30 mouse cellular contexts compared by ENCODE assay signal in the genomic region with DNA sequence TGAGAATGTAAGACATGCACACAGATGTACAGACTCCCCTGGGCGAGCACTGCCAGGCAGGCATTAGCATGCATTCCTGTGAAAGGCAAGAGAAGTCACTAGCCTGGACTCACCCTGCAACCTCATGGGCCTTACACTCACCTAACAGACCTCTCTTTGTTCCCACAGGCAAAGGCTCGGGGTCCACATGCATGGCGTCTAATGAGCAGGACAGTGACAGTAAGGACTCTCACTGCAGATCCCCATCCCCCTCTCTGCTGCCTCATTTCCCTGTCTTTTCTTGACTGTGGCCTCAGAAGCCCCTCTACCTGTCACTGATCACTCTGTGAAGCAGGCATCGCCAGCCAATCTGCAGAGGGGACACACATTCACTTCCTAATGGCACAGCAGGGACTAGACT. TPM values are rescaled to one million over a fixed set of nuclear protein-coding genes. Genes with fewer than 3 reads are reported as not detected.
A peak's percentile ranks its signal among the peaks of the same experiment; 100 is the strongest.
DNase-seq lines count a peak whose midpoint lies in the region; ATAC-seq and TF ChIP-seq lines count a peak whose summit lies in the region.
"Had no signal": no experiment of that assay in that cellular context is flagged by ENCODE, and none has a peak within 500 bp of the region (broad histone marks: within the 10 kb centered on the region; RNA-seq: fewer than 3 reads in every experiment).

No protein-coding gene starts in this region.

- TF ChIP-seq CTCF in midbrain, postnatal 0 days (IDR thresholded peaks at IDR 0.05) = no peak

- no peaks in the 10 kb centered on the region for H3K27me3 ChIP-seq in hindbrain, embryonic 10.5 days (ENCODE audit: insufficient read depth, poor library complexity, severe bottlenecking)
- no peaks in the 10 kb centered on the region for H3K27me3 ChIP-seq in hindbrain, embryonic 14.5 days (ENCODE audit: control insufficient read depth, insufficient read depth, low read length)
- no peaks in the 10 kb centered on the region for H3K27me3 ChIP-seq in midbrain, embryonic 11.5 days (ENCODE audit: control insufficient read depth, insufficient read depth, low read length)
- H3K27me3 ChIP-seq in midbrain, postnatal 0 days (ENCODE audit: insufficient read depth, low read length) = no peaks in the 10 kb centered on the region
- no peaks in the 10 kb centered on the region for H3K27me3 ChIP-seq in embryonic facial prominence, embryonic 10.5 days (replicated peaks; ENCODE audit: low read depth, poor library complexity, severe bottlenecking)
- H3K27me3 ChIP-seq: CH12.LX; embryonic facial prominence, embryonic 13.5 days; embryonic facial prominence, embryonic 15.5 days; forebrain, embryonic 12.5 days; Patski had no signal

- no peak overlapping the region for H3K9ac ChIP-seq in hindbrain, embryonic 14.5 days
- H3K9ac ChIP-seq in midbrain, embryonic 11.5 days (ENCODE audit: low read length) = no peak overlapping the region
- no peak overlapping the region for H3K9ac ChIP-seq in midbrain, postnatal 0 days (replicated peaks; ENCODE audit: low read length, poor library complexity, severe bottlenecking)
- H3K9ac ChIP-seq: embryonic facial prominence, embryonic 13.5 days; embryonic facial prominence, embryonic 15.5 days; forebrain, embryonic 12.5 days had no signal

- no peaks in the 10 kb centered on the region for H3K36me3 ChIP-seq in hindbrain, embryonic 10.5 days
- no peaks in the 10 kb centered on the region for H3K36me3 ChIP-seq in hindbrain, embryonic 14.5 days (replicated peaks; ENCODE audit: control insufficient read depth, insufficient read depth)
- H3K36me3 ChIP-seq in midbrain, embryonic 11.5 days (ENCODE audit: control insufficient read depth, insufficient read depth, low read length) = no peaks in the 10 kb centered on the region
- H3K36me3 ChIP-seq in midbrain, postnatal 0 days (ENCODE audit: insufficient read depth, low read length) = no peaks in the 10 kb centered on the region
- no peaks in the 10 kb centered on the region for H3K36me3 ChIP-seq in embryonic facial prominence, embryonic 10.5 days (replicated peaks)
- H3K36me3 ChIP-seq: embryonic facial prominence, embryonic 13.5 days; embryonic facial prominence, embryonic 15.5 days; forebrain, embryonic 10.5 days; forebrain, embryonic 12.5 days; G1E had no signal

- H3K4me1 ChIP-seq in hindbrain, embryonic 10.5 days (replicated peaks) = peaks cover 37% of the 10 kb centered on the region
- no peaks in the 10 kb centered on the region for H3K4me1 ChIP-seq in hindbrain, embryonic 14.5 days (replicated peaks; ENCODE audit: control insufficient read depth, insufficient read depth, low read length)
- no peaks in the 10 kb centered on the region for H3K4me1 ChIP-seq in midbrain, embryonic 11.5 days (ENCODE audit: control insufficient read depth, insufficient read depth, low read length)
- H3K4me1 ChIP-seq in midbrain, postnatal 0 days (ENCODE audit: insufficient read depth, low read length) = no peaks in the 10 kb centered on the region
- peaks cover 50% of the 10 kb centered on the region for H3K4me1 ChIP-seq in embryonic facial prominence, embryonic 10.5 days
- H3K4me1 ChIP-seq: forebrain, embryonic 12.5 days had no signal

- no peak overlapping the region for H3K4me2 ChIP-seq in hindbrain, embryonic 14.5 days (replicated peaks)
- H3K4me2 ChIP-seq in midbrain, embryonic 11.5 days = no peak overlapping the region
- H3K4me2 ChIP-seq in midbrain, postnatal 0 days (ENCODE audit: low read depth, low read length, poor library complexity, severe bottlenecking) = no peak overlapping the region
- H3K4me2 ChIP-seq: embryonic facial prominence, embryonic 13.5 days; embryonic facial prominence, embryonic 15.5 days; forebrain, embryonic 12.5 days had no signal

- H3K27ac ChIP-seq in hindbrain, embryonic 10.5 days = 0 out of 2 replicates have a peak overlapping the region, but pooled peaks have one; percentile 19
- H3K27ac ChIP-seq in hindbrain, embryonic 14.5 days = no peak overlapping the region
- H3K27ac ChIP-seq in midbrain, embryonic 11.5 days (ENCODE audit: low read depth, low read length) = no peak overlapping the region
- no peak overlapping the region for H3K27ac ChIP-seq in midbrain, postnatal 0 days (ENCODE audit: low read depth, low read length)
- H3K27ac ChIP-seq in embryonic facial prominence, embryonic 10.5 days (replicated peaks) = peak overlapping the region; percentile 44
- H3K27ac ChIP-seq: embryonic facial prominence, embryonic 13.5 days; embryonic facial prominence, embryonic 15.5 days; forebrain, embryonic 10.5 days; forebrain, embryonic 12.5 days had no signal

- 34% methylated on average over 4 of the region's 4 CpGs for WGBS in hindbrain, embryonic 10.5 days
- WGBS in hindbrain, embryonic 14.5 days = 33% methylated on average over 4 of the region's 4 CpGs
- 50% methylated on average over 4 of the region's 4 CpGs for WGBS in midbrain, embryonic 11.5 days
- WGBS in midbrain, postnatal 0 days = 48% methylated on average over 4 of the region's 4 CpGs
- WGBS in embryonic facial prominence, embryonic 10.5 days = 27% methylated on average over 4 of the region's 4 CpGs

- no peaks in the 10 kb centered on the region for H3K9me3 ChIP-seq in hindbrain, embryonic 10.5 days
- no peaks in the 10 kb centered on the region for H3K9me3 ChIP-seq in hindbrain, embryonic 14.5 days (ENCODE audit: control insufficient read depth, low read length)
- no peaks in the 10 kb centered on the region for H3K9me3 ChIP-seq in midbrain, embryonic 11.5 days (ENCODE audit: control insufficient read depth, low read length)
- no peaks in the 10 kb centered on the region for H3K9me3 ChIP-seq in midbrain, postnatal 0 days (ENCODE audit: low read length)
- H3K9me3 ChIP-seq in embryonic facial prominence, embryonic 10.5 days = no peaks in the 10 kb centered on the region
- H3K9me3 ChIP-seq: embryonic facial prominence, embryonic 13.5 days; embryonic facial prominence, embryonic 15.5 days; forebrain, embryonic 10.5 days; forebrain, embryonic 12.5 days; G1E had no signal

- no peak overlapping the region for H3K4me3 ChIP-seq in hindbrain, embryonic 10.5 days
- H3K4me3 ChIP-seq in hindbrain, embryonic 14.5 days (replicated peaks; ENCODE audit: low read length) = no peak overlapping the region
- no peak overlapping the region for H3K4me3 ChIP-seq in midbrain, embryonic 11.5 days (ENCODE audit: low read depth, low read length)
- no peak overlapping the region for H3K4me3 ChIP-seq in midbrain, postnatal 0 days (ENCODE audit: low read depth, low read length)
- no peak overlapping the region for H3K4me3 ChIP-seq in embryonic facial prominence, embryonic 10.5 days
- H3K4me3 ChIP-seq: embryonic facial prominence, embryonic 13.5 days; embryonic facial prominence, embryonic 15.5 days; erythroblast, embryonic 14.5 days; forebrain, embryonic 10.5 days; forebrain, embryonic 12.5 days had no signal

- peak; percentile 9 for DNase-seq in embryo, embryonic 10.5 days (ENCODE audit: low spot score)
- no peak for DNase-seq in embryo, embryonic 11 days
- DNase-seq in hindbrain, embryonic 10.5 days (ENCODE audit: low spot score) = no peak
- no peak for DNase-seq in hindbrain, embryonic 14.5 days (ENCODE audit: low spot score)
- peak; percentile 71 for DNase-seq in midbrain, embryonic 11.5 days (ENCODE audit: low spot score, missing footprints)
- no peak for DNase-seq in midbrain, postnatal 0 days (ENCODE audit: low spot score)
- DNase-seq in embryonic facial prominence, embryonic 10.5 days (ENCODE audit: low spot score) = no peak
- DNase-seq in lung, postnatal 36 days = no peak
- DNase-seq: adrenal gland, adult 8-10 months; adrenal gland, postnatal 14 days; adrenal gland, postnatal 36 days; B cell, adult 2 months; cerebellum, adult 11-12 months; cerebellum, adult 2 months; cerebellum, adult 9-10 months; cerebellum, postnatal 10 days; cerebellum, postnatal 25 days had no signal

- ATAC-seq in hindbrain, embryonic 14.5 days (ENCODE audit: low FRiP score) = no peak
- ATAC-seq in midbrain, embryonic 11.5 days (ENCODE audit: low FRiP score) = no peak
- no peak for ATAC-seq in midbrain, postnatal 0 days (ENCODE audit: low FRiP score)
- ATAC-seq: activated CD4-positive, CD25-positive, alpha-beta regulatory T cell, adult 4 months; CD4-positive, CD25-positive, alpha-beta regulatory T cell, adult 4 months; forebrain, embryonic 14.5 days; forebrain, embryonic 16.5 days; Patski had no signal

RNA-seq across cellular contexts. Expression of a gene that starts 12.1 kb away (rescaled TPM):
- polyA plus RNA-seq in hindbrain, embryonic 10.5 days (2016; fragmentation: Nextera tagmentation; extraction: Ambion mirVana) = 1.8 and 2.0 TPM in 2 replicates
- 2.5 and 2.7 TPM in 2 replicates for polyA plus RNA-seq in hindbrain, embryonic 14.5 days (2014; fragmentation: Nextera tagmentation; extraction: Ambion mirVana)
- 1.7 and 2.3 TPM in 2 replicates for polyA plus RNA-seq in midbrain, embryonic 11.5 days (2014; fragmentation: Nextera tagmentation; extraction: Ambion mirVana)
- total RNA-seq in midbrain, postnatal 0 days (2014; rRNA removed) = 5.9 and 15.8 TPM in 2 replicates
- 3.4 and 3.7 TPM in 2 replicates for polyA plus RNA-seq in midbrain, postnatal 0 days (2015; fragmentation: Nextera tagmentation; extraction: Ambion mirVana)
- polyA plus RNA-seq in embryonic facial prominence, embryonic 10.5 days (2016; fragmentation: Nextera tagmentation; extraction: Ambion mirVana) = 2.3 and 2.6 TPM in 2 replicates

RNA-seq across cellular contexts. Expression of a gene that starts 40.8 kb away (rescaled TPM):
- 6.5 and 10.1 TPM in 2 replicates for polyA plus RNA-seq in hindbrain, embryonic 10.5 days (2016; fragmentation: Nextera tagmentation; extraction: Ambion mirVana)
- polyA plus RNA-seq in hindbrain, embryonic 14.5 days (2014; fragmentation: Nextera tagmentation; extraction: Ambion mirVana) = 9.7 and 18.2 TPM in 2 replicates
- polyA plus RNA-seq in midbrain, embryonic 11.5 days (2014; fragmentation: Nextera tagmentation; extraction: Ambion mirVana) = 3.0 and 3.7 TPM in 2 replicates
- total RNA-seq in midbrain, postnatal 0 days (2014; rRNA removed) = 0.93 and 1.9 TPM in 2 replicates
- 6.9 and 12.5 TPM in 2 replicates for polyA plus RNA-seq in midbrain, postnatal 0 days (2015; fragmentation: Nextera tagmentation; extraction: Ambion mirVana)
- polyA plus RNA-seq in embryonic facial prominence, embryonic 10.5 days (2016; fragmentation: Nextera tagmentation; extraction: Ambion mirVana) = 0.96 and 2.6 TPM in 2 replicates
- total RNA-seq: adrenal gland, adult 18-20 months; adrenal gland, adult 8-10 months; adrenal gland, postnatal 14 days; adrenal gland, postnatal 36 days; CH12.LX; G1E had no signal
- polyA plus RNA-seq: erythroblast, embryonic 14.5 days; G1E; Patski had no signal

Comparison
In these comparisons a context has a peak if more than half of its experiments do, and no peak if none do; other contexts are left out.
1. DNase-seq: peak in embryo, embryonic 10.5 days (single experiment) and midbrain, embryonic 11.5 days (single experiment); none in embryo, embryonic 11 days (single experiment), hindbrain, embryonic 10.5 days (single experiment), hindbrain, embryonic 14.5 days (single experiment), midbrain, postnatal 0 days (single experiment), embryonic facial prominence, embryonic 10.5 days (single experiment) and lung, postnatal 36 days (single experiment).
2. H3K27ac ChIP-seq: peak in hindbrain, embryonic 10.5 days (single experiment) and embryonic facial prominence, embryonic 10.5 days (single experiment); none in hindbrain, embryonic 14.5 days (single experiment), midbrain, embryonic 11.5 days (single experiment) and midbrain, postnatal 0 days (single experiment).